Mouse (Mus musculus) kidney, postnatal 0 days (tissue): ENCODE results near the gene Tmem259. TPM values are rescaled to one million over a fixed set of nuclear protein-coding genes. Genes with fewer than 3 reads are reported as not detected.
A peak's percentile ranks its signal among the peaks of the same experiment; 100 is the strongest.

Experiments
- ATAC-seq: fragments of 200-750 bp; cut with Nextera tagmentation; replicated peaks from 2 replicates; pipeline ENCODE4 v1.8.0; 2017; ENCODE audit warnings: low read depth, moderate number of reproducible peaks, moderate TSS enrichment, moderate library complexity; ENCODE audit not compliant: low FRiP score
- DNase-seq: peaks from one replicate; pipeline ENCODE4 v3.0.0-alpha.2; 2016; ENCODE audit warnings: low spot score
- H3K27ac ChIP-seq: fragments of 300-500 bp; sonication (generic); 2 replicates; pipeline ENCODE4 v1.5.1; 2014; ENCODE audit warnings: mild to moderate bottlenecking
- H3K27me3 ChIP-seq: fragments of 300-500 bp; sonication (generic); 2 replicates; pipeline ENCODE4 v1.6.1; 2014; ENCODE audit warnings: low read length, mixed read lengths; ENCODE audit not compliant: insufficient read depth
- H3K36me3 ChIP-seq: fragments of 300-500 bp; sonication (generic); 2 replicates; pipeline ENCODE4 v1.6.1; 2014; ENCODE audit warnings: low read length, mixed read lengths; ENCODE audit not compliant: insufficient read depth
- H3K4me1 ChIP-seq: fragments of 300-500 bp; sonication (generic); replicated peaks from 2 replicates; pipeline ENCODE4 v1.6.1; 2014; ENCODE audit warnings: antibody characterized with exemption, low read length, mixed read lengths; ENCODE audit not compliant: insufficient read depth
- H3K4me2 ChIP-seq: fragments of 300-500 bp; sonication (generic); 2 replicates; pipeline ENCODE4 v1.6.1; 2014; ENCODE audit warnings: mild to moderate bottlenecking, low read length, moderate library complexity, mixed read lengths
- H3K4me3 ChIP-seq: fragments of 300-500 bp; sonication (generic); replicated peaks from 2 replicates; pipeline ENCODE4 v1.5.1; 2014; ENCODE audit warnings: low read depth, low read length
- H3K9ac ChIP-seq: fragments of 300-500 bp; sonication (generic); 2 replicates; pipeline ENCODE4 v1.6.1; 2014; ENCODE audit warnings: low read depth, low read length
- H3K9me3 ChIP-seq: fragments of 300-500 bp; sonication (generic); replicated peaks from 2 replicates; pipeline ENCODE4 v1.6.1; 2016; ENCODE audit warnings: low read length, inconsistent platforms, mixed read lengths
- CTCF ChIP-seq: IDR thresholded peaks from 2 replicates; pipeline ENCODE4 v1.5.1; 2016; ENCODE audit warnings: antibody characterized with exemption, low read depth, mild to moderate bottlenecking, moderate library complexity
- WGBS: fragments of 180-500 bp; shearing (Covaris S2); extraction: QIAGEN DNeasy Blood & Tissue Kit; methylation state at CpG from one replicate; pipeline ENCODE4 v1.1.7; 2014; 5-methylcytosine and 5-hydroxymethylcytosine counted together
- polyA plus RNA-seq: library from polyadenylated mRNA; unstranded; fragments of >200 nt; fragmentation: Nextera tagmentation; extraction: Ambion mirVana; gene quantifications from 2 replicates; pipeline ENCODE4 v1.2.1, GENCODE M21; 2015

Tmem259 gene
- polyA plus RNA-seq, 1 experiment from 2014 or later = 26.6 TPM

GRCm38 (mm10) chr10:79927324-79928029 is 56.7 kb downstream of the Tmem259 start:
- 0 out of 2 replicates have a peak, but pooled peaks have one; percentile 11 for TF ChIP-seq CTCF
- peak; percentile 33 for ATAC-seq
- Histone ChIP-seq H3K36me3 (peaks cover 12% of the 10 kb centered on the region; the same call in 1 of the 2 replicates), H3K9ac (peak overlapping the region; percentile 93), H3K4me1 (peaks cover 18% of the 10 kb centered on the region), H3K9me3 (no peaks in the 10 kb centered on the region), H3K4me3 (peak overlapping the region; percentile 91), H3K27ac (peak overlapping the region; percentile 98), H3K27me3 (peaks cover 5% of the 10 kb centered on the region), H3K4me2 (peak overlapping the region; percentile 68)
- under 1% methylated on average over 50 of the region's 54 CpGs for WGBS
- peak; percentile 72 for DNase-seq

- H3K27me3 ChIP-seq = peaks cover 10% of the 10 kb centered on the region
- peak within 1 kb of the TSS; percentile 68 for H3K4me2 ChIP-seq
- H3K4me3 ChIP-seq = peak within 1 kb of the TSS; percentile 91
- DNase-seq = peak; percentile 96
- WGBS = under 1% methylated on average over 61 of the region's 63 CpGs
- H3K27ac ChIP-seq = peak within 1 kb of the TSS; percentile 98
- no peaks in the 10 kb centered on the region for H3K9me3 ChIP-seq
- peak; percentile 75 for ATAC-seq
- 0 out of 2 replicates have a peak, but pooled peaks have one; percentile 4 for TF ChIP-seq CTCF
- peak within 1 kb of the TSS; percentile 93 for H3K9ac ChIP-seq
- H3K36me3 ChIP-seq = peaks cover 7% of the 10 kb centered on the region; the same call in 1 of the 2 replicates
- peaks cover 14% of the 10 kb centered on the region for H3K4me1 ChIP-seq
These were observed 57.4 kb downstream of the Tmem259 start, which contains the start of gene Arid3a for GRCm38 (mm10) chr10:79926491-79927323. Arid3a (plus strand) TSS chr10:79927043.

GRCm38 (mm10) chr10:79925785-79926490 is 58.2 kb downstream of the Tmem259 start:
- Histone ChIP-seq H3K4me2 (peak overlapping the region; percentile 68), H3K27ac (peak overlapping the region; percentile 20; the same call in 1 of the 2 replicates), H3K9me3 (no peaks in the 10 kb centered on the region), H3K4me1 (peaks cover 21% of the 10 kb centered on the region), H3K4me3 (peak overlapping the region; percentile 91), H3K27me3 (peaks cover 18% of the 10 kb centered on the region), H3K36me3 (peaks cover 1% of the 10 kb centered on the region; the same call in 1 of the 2 replicates), H3K9ac (peak overlapping the region; percentile 93; the same call in 1 of the 2 replicates)
- DNase-seq (no peak), ATAC-seq (no peak)
- TF ChIP-seq CTCF = no peak
- WGBS = 7% methylated on average over 15 of the region's 15 CpGs

GRCm38 (mm10) chr10:79924998-79925784 is 58.9 kb downstream of the Tmem259 start:
- peak; percentile 100 for TF ChIP-seq CTCF
- DNase-seq = peak; percentile 92
- H3K9ac ChIP-seq = no peak overlapping the region
- peak overlapping the region; percentile 68; the same call in 1 of the 2 replicates for H3K4me2 ChIP-seq
- WGBS = 10% methylated on average over 29 of the region's 29 CpGs
- H3K36me3 ChIP-seq = no peaks in the 10 kb centered on the region
- H3K27me3 ChIP-seq = peaks cover 25% of the 10 kb centered on the region
- H3K27ac ChIP-seq = no peak overlapping the region
- H3K4me3 ChIP-seq = no peak overlapping the region
- no peak for ATAC-seq
- H3K4me1 ChIP-seq = peaks cover 26% of the 10 kb centered on the region
- H3K9me3 ChIP-seq = no peaks in the 10 kb centered on the region

Other genes with a start within 250 kb of the Tmem259 start
- 37.9 and 38.5 TPM in 2 replicates for gene Polrmt, start 237.7 kb downstream of the Tmem259 start, polyA plus RNA-seq
- gene Fgf22, start 229.3 kb downstream of the Tmem259 start, polyA plus RNA-seq = 0.11 and 0.36 TPM in 2 replicates
- 74.5 and 82.4 TPM in 2 replicates for gene Rnf126, start 217.4 kb downstream of the Tmem259 start, polyA plus RNA-seq
- gene Fstl3, start 207.1 kb downstream of the Tmem259 start, polyA plus RNA-seq = 32.9 and 38.7 TPM in 2 replicates
- 0.04 and 0.06 TPM in 2 replicates for gene Prss57, start 193.4 kb downstream of the Tmem259 start, polyA plus RNA-seq
- 132 and 152 TPM in 2 replicates for gene Palm, start 190.8 kb downstream of the Tmem259 start, polyA plus RNA-seq
- gene Misp, start 163.3 kb downstream of the Tmem259 start, polyA plus RNA-seq = 24.5 and 24.8 TPM in 2 replicates
- gene Ptbp1, start 129.9 kb downstream of the Tmem259 start, polyA plus RNA-seq = 220 and 238 TPM in 2 replicates
- 6.5 and 7.9 TPM in 2 replicates for gene Prtn3, start 109.9 kb downstream of the Tmem259 start, polyA plus RNA-seq
- 37.0 and 41.5 TPM in 2 replicates for gene Plppr3, start 109.7 kb downstream of the Tmem259 start, polyA plus RNA-seq
- 0.14 TPM in 1 of 2 replicates, not detected in the other for gene Elane, start 98.1 kb downstream of the Tmem259 start, polyA plus RNA-seq
- 0.13 TPM in 1 of 2 replicates, not detected in the other for gene Cfd, start 93.5 kb downstream of the Tmem259 start, polyA plus RNA-seq
- 44.9 and 49.0 TPM in 2 replicates for gene Med16, start 75.4 kb downstream of the Tmem259 start, polyA plus RNA-seq
- gene Gm26602, start 73.5 kb downstream of the Tmem259 start, polyA plus RNA-seq = 4.8 and 21.6 TPM in 2 replicates
- gene Kiss1r, start 67.4 kb downstream of the Tmem259 start, polyA plus RNA-seq = 1.6 and 1.8 TPM in 2 replicates
- 120 and 137 TPM in 2 replicates for gene R3hdm4, start 63.1 kb downstream of the Tmem259 start, polyA plus RNA-seq
- 4.1 and 4.5 TPM in 2 replicates for gene Arid3a, start 57.3 kb downstream of the Tmem259 start, polyA plus RNA-seq
- 78.9 and 81.9 TPM in 2 replicates for gene Wdr18, start 24.2 kb downstream of the Tmem259 start, polyA plus RNA-seq
- 0.17 and 0.20 TPM in 2 replicates for gene Grin3b, start 13.6 kb downstream of the Tmem259 start, polyA plus RNA-seq
- gene Cnn2, start 4.3 kb upstream of the Tmem259 start, polyA plus RNA-seq = 221 and 261 TPM in 2 replicates
- 2.4 and 2.6 TPM in 2 replicates for gene Abca7, start 12.2 kb upstream of the Tmem259 start, polyA plus RNA-seq
- 4.0 and 4.6 TPM in 2 replicates for gene Arhgap45, start 32.3 kb upstream of the Tmem259 start, polyA plus RNA-seq
- gene Polr2e, start 55.5 kb upstream of the Tmem259 start, polyA plus RNA-seq = 208 and 210 TPM in 2 replicates
- 901 and 946 TPM in 2 replicates for gene Gpx4, start 62.8 kb upstream of the Tmem259 start, polyA plus RNA-seq
- gene Sbno2, start 121.2 kb upstream of the Tmem259 start, polyA plus RNA-seq = 9.6 and 10.5 TPM in 2 replicates
- gene Stk11, start 131.5 kb upstream of the Tmem259 start, polyA plus RNA-seq = 14.2 and 15.1 TPM in 2 replicates
- gene Atp5d, start 154.3 kb upstream of the Tmem259 start, polyA plus RNA-seq = 936 and 986 TPM in 2 replicates
- gene Cbarp, start 156.5 kb upstream of the Tmem259 start, polyA plus RNA-seq = 4.7 and 6.4 TPM in 2 replicates
- 13.7 and 18.6 TPM in 2 replicates for gene Midn, start 163.9 kb upstream of the Tmem259 start, polyA plus RNA-seq
- gene Cirbp, start 181.7 kb upstream of the Tmem259 start, polyA plus RNA-seq = 290 and 317 TPM in 2 replicates
- 9.3 and 11.0 TPM in 2 replicates for gene 1600002K03Rik, start 188.6 kb upstream of the Tmem259 start, polyA plus RNA-seq
- gene Efna2, start 195.2 kb upstream of the Tmem259 start, polyA plus RNA-seq = 10.2 and 10.5 TPM in 2 replicates
- gene Mum1, start 242.1 kb upstream of the Tmem259 start, polyA plus RNA-seq = 44.2 and 52.7 TPM in 2 replicates